Mouse (Mus musculus) hematopoietic stem cell, adult 5-6 weeks (primary cell): ENCODE measurements at regions not wholly inside any gene's neighbourhood (a gene's known extent, or its start where the extent isn't known, plus 50 kb on each side); places are given as distances from the start of the nearest gene placed in this dataset.

Source experiments
- ATAC-seq, 2 experiments: fragments of 125-278 bp in 1 of 2; replicated peaks in 1 of 2; 2 replicates each; pipeline ENCODE4 v1.8.0; 2016 to 2017; ENCODE audit warnings: inconsistent platforms in 2 of 2, mild to moderate bottlenecking in 2 of 2, moderate number of reproducible peaks in 2 of 2, low read depth in 1 of 2, moderate TSS enrichment in 1 of 2; ENCODE audit not compliant: low FRiP score in 2 of 2, poor library complexity in 2 of 2, severe bottlenecking in 2 of 2, insufficient read depth in 1 of 2, low TSS enrichment in 1 of 2

- no peak for ATAC-seq
These were observed 391.7 kb upstream of the Fam241a start for GRCm38 (mm10) chr3:128287846-128288245.

GRCm38 (mm10) chr3:128285214-128285613 lies 389.1 kb upstream of the Fam241a start:
- ATAC-seq: no peak

- ATAC-seq: no peak
These were observed 384.5 kb upstream of the Fam241a start for GRCm38 (mm10) chr3:128280626-128281025.

- ATAC-seq: no peak
These were observed 374.5 kb upstream of the Fam241a start for GRCm38 (mm10) chr3:128270576-128270975.

- no peak for ATAC-seq
These were observed 365.1 kb upstream of the Fam241a start for GRCm38 (mm10) chr3:128261208-128261607.

- no peak for ATAC-seq
These were observed 351.7 kb upstream of the Fam241a start for GRCm38 (mm10) chr3:128247816-128248215.

GRCm38 (mm10) chr3:128239813-128240421 lies 343.8 kb upstream of the Fam241a start:
- no peak for ATAC-seq

- ATAC-seq: no peak
These were observed 334.3 kb upstream of the Fam241a start for GRCm38 (mm10) chr3:128230390-128230789.

GRCm38 (mm10) chr3:128226930-128227585 lies 330.9 kb upstream of the Fam241a start:
- ATAC-seq: no peak

- ATAC-seq: no peak
These were observed 330.4 kb upstream of the Fam241a start for GRCm38 (mm10) chr3:128226503-128226902.

- no peak for ATAC-seq
These were observed 326.2 kb upstream of the Fam241a start for GRCm38 (mm10) chr3:128222344-128222743.

GRCm38 (mm10) chr3:128221625-128222024 lies 325.5 kb upstream of the Fam241a start:
- ATAC-seq: no peak

- no peak for ATAC-seq
These were observed 324.8 kb upstream of the Fam241a start for GRCm38 (mm10) chr3:128220776-128221550.

GRCm38 (mm10) chr3:128217765-128218415 lies 321.8 kb upstream of the Fam241a start:
- no peak for ATAC-seq

GRCm38 (mm10) chr3:128212256-128212655 lies 316.1 kb upstream of the Fam241a start:
- ATAC-seq: no peak

GRCm38 (mm10) chr3:128210591-128210990 lies 314.5 kb upstream of the Fam241a start:
- no peak for ATAC-seq

- no peak for ATAC-seq
These were observed 310.8 kb upstream of the Fam241a start for GRCm38 (mm10) chr3:128206948-128207347.

- ATAC-seq: no peak
These were observed 310.4 kb upstream of the Fam241a start for GRCm38 (mm10) chr3:128206483-128206882.
